Mouse (Mus musculus): ENCODE results near the gene Scfd2. TPM values are rescaled to one million over a fixed set of nuclear protein-coding genes. Genes with fewer than 3 reads are reported as not detected.
A peak's percentile ranks its signal among the peaks of the same experiment; 100 is the strongest.

The Scfd2 gene
- polyA plus RNA-seq, 1 experiment: 9.6 TPM

GRCm38 (mm10) chr5:74195614-74196306 lies 335.8 kb downstream of the Scfd2 start:
- H3K36me3 ChIP-seq (ENCODE audit: control insufficient read depth, insufficient read depth, low read length): no peaks in the 10 kb centered on the region
- peaks cover 16% of the 10 kb centered on the region for H3K4me1 ChIP-seq (ENCODE audit: control insufficient read depth, insufficient read depth, insufficient read length, low read length)
- no peaks in the 10 kb centered on the region for H3K27me3 ChIP-seq (ENCODE audit: control insufficient read depth, insufficient read depth, low read length)
- H3K27ac ChIP-seq (ENCODE audit: insufficient read depth, low read depth, low read length): no peak overlapping the region
- no peak for TF ChIP-seq POLR2A (IDR thresholded peaks at IDR 0.05; ENCODE audit: low read depth, low read length)
- TF ChIP-seq CTCF (IDR thresholded peaks at IDR 0.05; ENCODE audit: extremely low read depth, insufficient read length, insufficient replicate concordance, low read depth, low read length): no peak
- H3K4me3 ChIP-seq (ENCODE audit: low read depth, low read length): peak overlapping the region; percentile 84
- 5% methylated on average over 27 of the region's 27 CpGs for WGBS

- H3K27me3 ChIP-seq (ENCODE audit: control insufficient read depth, insufficient read depth, low read length): no peaks in the 10 kb centered on the region
- peak within 1 kb of the TSS; percentile 84 for H3K4me3 ChIP-seq (ENCODE audit: low read depth, low read length)
- TF ChIP-seq POLR2A (IDR thresholded peaks at IDR 0.05; ENCODE audit: low read depth, low read length): peak; percentile 86
- no peak for TF ChIP-seq CTCF (IDR thresholded peaks at IDR 0.05; ENCODE audit: extremely low read depth, insufficient read length, insufficient replicate concordance, low read depth, low read length)
- WGBS: under 1% methylated on average over 81 of the region's 82 CpGs
- H3K4me1 ChIP-seq (ENCODE audit: control insufficient read depth, insufficient read depth, insufficient read length, low read length): peaks cover 16% of the 10 kb centered on the region
- H3K27ac ChIP-seq (ENCODE audit: insufficient read depth, low read depth, low read length): no peak within 1 kb of the TSS
- H3K36me3 ChIP-seq (ENCODE audit: control insufficient read depth, insufficient read depth, low read length): no peaks in the 10 kb centered on the region
These were observed 336.5 kb downstream of the Scfd2 start, which contains the start of gene Rasl11b for GRCm38 (mm10) chr5:74194841-74195613. Gene Rasl11b (plus strand): TSS chr5:74195286.

GRCm38 (mm10) chr5:74194027-74194840 lies 337.3 kb downstream of the Scfd2 start:
- Histone ChIP-seq H3K27me3 (ENCODE audit: control insufficient read depth, insufficient read depth, low read length) (no peaks in the 10 kb centered on the region), H3K27ac (ENCODE audit: insufficient read depth, low read depth, low read length) (no peak overlapping the region), H3K4me1 (ENCODE audit: control insufficient read depth, insufficient read depth, insufficient read length, low read length) (peaks cover 18% of the 10 kb centered on the region), H3K36me3 (ENCODE audit: control insufficient read depth, insufficient read depth, low read length) (no peaks in the 10 kb centered on the region), H3K4me3 (ENCODE audit: low read depth, low read length) (peak overlapping the region; percentile 84)
- WGBS: 24% methylated on average over 16 of the region's 16 CpGs
- TF ChIP-seq POLR2A (IDR thresholded peaks at IDR 0.05; ENCODE audit: low read depth, low read length): no peak
- TF ChIP-seq CTCF (IDR thresholded peaks at IDR 0.05; ENCODE audit: extremely low read depth, insufficient read length, insufficient replicate concordance, low read depth, low read length): no peak

GRCm38 (mm10) chr5:74193626-74194025 lies 337.9 kb downstream of the Scfd2 start:
- TF ChIP-seq POLR2A (IDR thresholded peaks at IDR 0.05; ENCODE audit: low read depth, low read length): no peak
- no peak for TF ChIP-seq CTCF (IDR thresholded peaks at IDR 0.05; ENCODE audit: extremely low read depth, insufficient read length, insufficient replicate concordance, low read depth, low read length)
- no peaks in the 10 kb centered on the region for H3K36me3 ChIP-seq (ENCODE audit: control insufficient read depth, insufficient read depth, low read length)
- peaks cover 18% of the 10 kb centered on the region for H3K4me1 ChIP-seq (ENCODE audit: control insufficient read depth, insufficient read depth, insufficient read length, low read length)
- no peaks in the 10 kb centered on the region for H3K27me3 ChIP-seq (ENCODE audit: control insufficient read depth, insufficient read depth, low read length)
- no peak overlapping the region for H3K4me3 ChIP-seq (ENCODE audit: low read depth, low read length)
- H3K27ac ChIP-seq (ENCODE audit: insufficient read depth, low read depth, low read length): no peak overlapping the region
- WGBS: 23% methylated on average over 7 of the region's 7 CpGs

GRCm38 (mm10) chr5:74193008-74193407 lies 338.6 kb downstream of the Scfd2 start:
- Histone ChIP-seq H3K27me3 (ENCODE audit: control insufficient read depth, insufficient read depth, low read length) (no peaks in the 10 kb centered on the region), H3K27ac (ENCODE audit: insufficient read depth, low read depth, low read length) (no peak overlapping the region), H3K4me1 (ENCODE audit: control insufficient read depth, insufficient read depth, insufficient read length, low read length) (peaks cover 18% of the 10 kb centered on the region), H3K36me3 (ENCODE audit: control insufficient read depth, insufficient read depth, low read length) (no peaks in the 10 kb centered on the region), H3K4me3 (ENCODE audit: low read depth, low read length) (no peak overlapping the region)
- WGBS: 68% methylated on average over 2 of the region's 2 CpGs
- TF ChIP-seq POLR2A (IDR thresholded peaks at IDR 0.05; ENCODE audit: low read depth, low read length): no peak
- TF ChIP-seq CTCF (IDR thresholded peaks at IDR 0.05; ENCODE audit: extremely low read depth, insufficient read length, insufficient replicate concordance, low read depth, low read length): no peak

GRCm38 (mm10) chr5:74190911-74191310 lies 340.6 kb downstream of the Scfd2 start:
- 86% methylated on average over 5 of the region's 5 CpGs for WGBS
- Histone ChIP-seq H3K27ac (ENCODE audit: insufficient read depth, low read depth, low read length) (no peak overlapping the region), H3K4me1 (ENCODE audit: control insufficient read depth, insufficient read depth, insufficient read length, low read length) (peaks cover 15% of the 10 kb centered on the region), H3K36me3 (ENCODE audit: control insufficient read depth, insufficient read depth, low read length) (no peaks in the 10 kb centered on the region), H3K27me3 (ENCODE audit: control insufficient read depth, insufficient read depth, low read length) (no peaks in the 10 kb centered on the region), H3K4me3 (ENCODE audit: low read depth, low read length) (no peak overlapping the region)
- TF ChIP-seq CTCF (IDR thresholded peaks at IDR 0.05; ENCODE audit: extremely low read depth, insufficient read length, insufficient replicate concordance, low read depth, low read length) (no peak), POLR2A (IDR thresholded peaks at IDR 0.05; ENCODE audit: low read depth, low read length) (no peak)

All from small intestine, adult 2 months (tissue).